Mouse (Mus musculus) testis, adult 2 months (tissue): ENCODE results near the gene Phrf1.
A peak's percentile ranks its signal among the peaks of the same experiment; 100 is the strongest.

Source experiments
- CTCF ChIP-seq: fragments of 200-500 bp; IDR thresholded peaks from 2 replicates; pipeline ENCODE4 v1.5.1; 2012; ENCODE audit warnings: low read depth, mild to moderate bottlenecking, inconsistent platforms, low read length, moderate library complexity; ENCODE audit not compliant: control insufficient read depth, insufficient read depth, insufficient replicate concordance
- POLR2A ChIP-seq: fragments of 200-500 bp; IDR thresholded peaks from 2 replicates; pipeline ENCODE4 v1.6.1; 2012; ENCODE audit warnings: low read depth, mild to moderate bottlenecking, inconsistent platforms, low read length, moderate library complexity; ENCODE audit not compliant: control insufficient read depth

GRCm38 (mm10) chr7:141221249-141222125, 7.1 kb upstream of the Phrf1 start:
- TF ChIP-seq CTCF (no peak), POLR2A (peak; percentile 17; the same call in 1 of the 2 replicates)
